Mouse (Mus musculus): ENCODE measurements around the gene D630045J12Rik. TPM values are rescaled to one million over a fixed set of nuclear protein-coding genes. Genes with fewer than 3 reads are reported as not detected.

The D630045J12Rik gene
- total RNA-seq, 2 experiments from 2014 or later: 0.09 to 3.0 TPM

- ATAC-seq (replicated peaks; ENCODE audit: low FRiP score, low TSS enrichment, poor library complexity, severe bottlenecking): no peak
Measured at GRCm38 (mm10) chr6:38148626-38149025, 105.2 kb downstream of the D630045J12Rik start.

GRCm38 (mm10) chr6:38147301-38147700 lies 106.5 kb downstream of the D630045J12Rik start:
- 0 out of 2 replicates have a peak, but pooled peaks have one; percentile 16 for ATAC-seq (replicated peaks; ENCODE audit: low FRiP score, low TSS enrichment, poor library complexity, severe bottlenecking)

- ATAC-seq (replicated peaks; ENCODE audit: low FRiP score, low TSS enrichment, poor library complexity, severe bottlenecking): no peak
Measured at GRCm38 (mm10) chr6:38145463-38146065, 108.2 kb downstream of the D630045J12Rik start.

- no peak for ATAC-seq (replicated peaks; ENCODE audit: low FRiP score, low TSS enrichment, poor library complexity, severe bottlenecking)
Measured at GRCm38 (mm10) chr6:38144161-38144998, 109.4 kb downstream of the D630045J12Rik start.

GRCm38 (mm10) chr6:38140402-38140801 lies 113.4 kb downstream of the D630045J12Rik start:
- ATAC-seq (replicated peaks; ENCODE audit: low FRiP score, low TSS enrichment, poor library complexity, severe bottlenecking): no peak

GRCm38 (mm10) chr6:38139086-38139485 lies 114.7 kb downstream of the D630045J12Rik start:
- ATAC-seq (replicated peaks; ENCODE audit: low FRiP score, low TSS enrichment, poor library complexity, severe bottlenecking): no peak

- no peak for ATAC-seq (replicated peaks; ENCODE audit: low FRiP score, low TSS enrichment, poor library complexity, severe bottlenecking)
Measured at GRCm38 (mm10) chr6:38134806-38135559, 118.8 kb downstream of the D630045J12Rik start.

DNA sequence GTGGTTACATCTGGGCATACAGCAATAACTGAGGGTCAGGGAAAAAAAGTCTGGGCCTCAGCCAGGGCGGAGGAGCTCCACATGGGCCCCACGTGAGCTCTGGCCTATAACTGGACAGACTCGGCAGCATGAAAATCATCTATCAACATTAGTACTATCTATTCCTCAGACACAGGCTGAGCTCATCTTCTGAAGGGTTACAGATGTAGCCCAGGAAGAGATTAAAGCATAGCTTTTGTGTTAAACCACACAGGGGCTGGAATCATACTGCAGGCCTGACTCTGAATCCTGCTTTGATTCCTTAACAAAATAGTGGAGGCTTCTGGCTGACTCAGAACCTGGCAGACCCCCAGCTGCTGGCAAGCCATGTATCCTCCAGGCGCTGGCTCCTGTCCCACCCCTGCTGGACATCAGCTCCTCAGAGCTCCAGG lies 122.0 kb downstream of the D630045J12Rik start:
- ATAC-seq (replicated peaks; ENCODE audit: low FRiP score, low TSS enrichment, poor library complexity, severe bottlenecking): no peak

GRCm38 (mm10) chr6:38129883-38130282 lies 123.9 kb downstream of the D630045J12Rik start:
- ATAC-seq (replicated peaks; ENCODE audit: low FRiP score, low TSS enrichment, poor library complexity, severe bottlenecking): no peak

DNA sequence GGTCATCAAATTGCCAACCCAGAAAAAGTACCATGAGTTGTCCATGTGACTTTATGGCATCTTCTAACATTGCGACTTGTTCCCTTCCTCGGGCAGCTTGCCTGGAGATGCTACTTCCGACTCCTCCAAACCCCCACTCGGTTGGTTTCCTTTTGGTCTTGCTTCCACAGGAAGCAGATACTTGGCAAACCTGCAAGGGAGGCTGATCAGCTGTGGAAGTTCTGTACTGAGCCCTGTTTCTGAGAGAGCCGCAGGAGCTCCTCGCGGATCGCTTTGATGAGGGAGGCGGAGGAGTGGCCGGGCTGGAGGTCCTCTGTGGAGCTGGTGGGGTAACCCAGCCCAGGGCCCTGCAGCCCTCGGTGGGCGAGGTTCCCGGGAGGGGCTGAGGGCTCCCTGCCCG lies 125.7 kb downstream of the D630045J12Rik start:
- no peak for ATAC-seq (replicated peaks; ENCODE audit: low FRiP score, low TSS enrichment, poor library complexity, severe bottlenecking)

GRCm38 (mm10) chr6:38125462-38125861 lies 128.3 kb downstream of the D630045J12Rik start:
- no peak for ATAC-seq (replicated peaks; ENCODE audit: low FRiP score, low TSS enrichment, poor library complexity, severe bottlenecking)

- no peak for ATAC-seq (replicated peaks; ENCODE audit: low FRiP score, low TSS enrichment, poor library complexity, severe bottlenecking)
Measured at GRCm38 (mm10) chr6:38124882-38125281, 128.9 kb downstream of the D630045J12Rik start.

GRCm38 (mm10) chr6:38124207-38124835 lies 129.5 kb downstream of the D630045J12Rik start, which contains the start of gene Atp6v0a4:
Gene Atp6v0a4 (minus strand): TSS chr6:38124586.
- ATAC-seq (replicated peaks; ENCODE audit: low FRiP score, low TSS enrichment, poor library complexity, severe bottlenecking): no peak

DNA sequence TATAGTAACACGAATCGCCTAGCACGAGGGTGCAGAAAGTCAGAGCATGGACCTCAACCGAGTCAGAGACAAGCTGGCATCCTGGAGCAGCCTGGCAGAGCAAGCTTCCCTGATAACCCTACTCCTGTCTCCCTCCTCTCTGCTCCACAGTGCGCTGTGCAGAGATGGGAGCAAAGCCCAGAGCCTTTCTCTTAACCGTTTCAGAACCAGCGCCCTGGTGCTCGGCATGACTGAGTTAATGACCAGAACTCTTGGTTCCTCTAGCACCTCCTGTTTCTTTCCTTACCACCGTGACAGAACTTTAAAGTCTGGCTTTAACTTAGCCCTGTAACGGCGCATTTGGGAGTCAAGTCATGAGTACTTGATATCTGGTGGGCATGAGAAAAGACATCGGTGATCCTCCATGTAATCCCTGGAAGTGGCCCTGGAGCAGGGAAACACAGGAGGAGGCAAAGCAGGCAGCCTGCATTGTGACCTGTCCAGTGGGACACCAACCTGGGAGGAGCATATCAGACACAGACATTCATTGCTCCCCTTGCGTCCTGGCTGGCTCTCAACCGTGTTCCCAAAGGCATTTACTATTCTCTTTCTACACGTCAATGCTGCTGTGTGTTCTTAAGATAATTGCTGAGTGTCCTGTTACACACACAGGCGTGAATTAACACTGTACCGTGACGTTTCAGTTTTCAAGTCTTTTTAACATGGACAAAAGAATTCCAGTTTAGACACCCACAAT lies 130.2 kb downstream of the D630045J12Rik start:
- ATAC-seq (replicated peaks; ENCODE audit: low FRiP score, low TSS enrichment, poor library complexity, severe bottlenecking): no peak

GRCm38 (mm10) chr6:38122791-38123190 lies 131.0 kb downstream of the D630045J12Rik start:
- no peak for ATAC-seq (replicated peaks; ENCODE audit: low FRiP score, low TSS enrichment, poor library complexity, severe bottlenecking)

DNA sequence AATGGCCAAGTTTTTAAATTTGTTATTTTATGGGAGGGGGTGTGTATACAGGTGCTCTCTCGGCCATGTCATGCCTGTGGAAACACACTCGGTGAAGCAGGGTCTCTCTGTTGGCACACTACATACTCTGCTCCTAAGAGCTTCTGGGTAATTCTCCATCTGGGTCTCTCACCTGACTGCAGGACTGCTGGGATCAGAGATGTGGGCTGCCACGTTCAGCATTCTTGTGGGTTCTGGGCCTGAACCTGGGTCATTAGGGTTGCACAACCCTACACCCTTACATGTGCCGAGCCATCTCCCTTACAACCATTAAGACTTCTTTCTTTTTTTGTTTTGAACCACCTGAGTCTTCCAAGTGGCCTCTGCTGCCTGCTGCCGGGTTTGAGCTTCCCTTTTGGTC lies 132.0 kb downstream of the D630045J12Rik start:
- no peak for ATAC-seq (replicated peaks; ENCODE audit: low FRiP score, low TSS enrichment, poor library complexity, severe bottlenecking)

DNA sequence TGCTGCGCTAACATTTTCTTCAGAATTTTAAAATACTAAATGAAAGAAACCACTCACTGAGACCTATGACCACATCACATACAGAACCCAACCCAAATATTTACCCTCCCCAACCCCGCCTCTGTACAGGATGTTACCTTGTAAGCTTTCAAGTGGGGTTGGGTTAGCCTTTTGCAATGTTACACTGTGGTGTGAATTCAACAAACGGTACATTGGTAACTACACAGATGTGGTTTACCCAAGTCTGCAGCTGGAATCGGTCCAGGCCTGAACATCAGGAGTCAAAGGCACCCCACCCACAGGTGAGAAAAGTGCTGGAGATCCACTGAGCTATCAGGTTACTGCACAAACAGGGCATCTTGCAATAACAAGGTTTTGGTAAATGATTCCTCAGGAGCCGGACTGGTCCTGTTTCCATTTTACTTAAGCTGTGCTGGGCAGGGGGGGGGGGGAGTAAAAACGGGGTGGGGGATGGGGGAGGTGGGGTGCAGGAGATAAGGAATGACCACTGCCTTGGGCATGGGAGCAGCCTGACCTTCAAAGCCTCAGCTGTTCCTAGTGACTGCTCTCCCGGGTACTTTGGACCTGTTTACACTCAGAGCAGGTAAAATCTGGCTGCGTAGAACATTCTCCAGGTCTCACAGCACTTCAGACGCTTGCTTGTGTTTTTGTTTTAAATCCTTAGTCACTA lies 133.0 kb downstream of the D630045J12Rik start:
- no peak for ATAC-seq (replicated peaks; ENCODE audit: low FRiP score, low TSS enrichment, poor library complexity, severe bottlenecking)

DNA sequence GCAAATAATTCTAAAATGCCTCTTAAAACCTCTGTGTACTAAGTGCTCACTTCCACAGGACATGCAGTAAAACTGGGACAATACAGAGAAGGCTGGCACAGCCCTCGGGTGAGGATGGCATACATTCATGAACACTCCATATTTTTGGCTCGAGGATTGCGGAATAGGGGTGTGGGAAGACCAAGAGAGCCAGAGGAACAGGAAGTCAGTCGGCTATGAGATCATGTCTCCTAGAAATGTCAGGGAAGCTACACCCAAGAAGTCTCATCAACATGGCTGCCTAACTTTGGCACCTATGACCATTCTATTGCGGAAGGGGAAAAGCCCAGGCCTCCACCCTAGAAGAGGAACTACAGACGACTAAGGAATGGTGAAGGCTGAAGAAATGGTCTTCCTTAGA lies 135.5 kb downstream of the D630045J12Rik start:
- ATAC-seq (replicated peaks; ENCODE audit: low FRiP score, low TSS enrichment, poor library complexity, severe bottlenecking): no peak
